In genomic region chr1:183344886-183345816, GRCm38 (mm10) we compare ENCODE assay signal across 8 mouse cellular contexts. TPM values are rescaled to one million over a fixed set of nuclear protein-coding genes. Genes with fewer than 3 reads are reported as not detected.
DNase-seq lines count a peak whose midpoint lies in the region; ATAC-seq lines count a peak whose summit lies in the region.

No protein-coding gene starts in this region.

- H3K27me3 ChIP-seq in hindbrain, embryonic 14.5 days (ENCODE audit: control insufficient read depth, insufficient read depth, low read length) = no peaks in the 10 kb centered on the region

- peaks cover 46% of the 10 kb centered on the region for H3K36me3 ChIP-seq in hindbrain, embryonic 14.5 days (replicated peaks; ENCODE audit: control insufficient read depth, insufficient read depth)

- peak overlapping the region; percentile 100 for H3K4me3 ChIP-seq in hindbrain, embryonic 14.5 days (replicated peaks; ENCODE audit: low read length)

- under 1% methylated on average over 72 of the region's 72 CpGs for WGBS in hindbrain, embryonic 14.5 days

- no peaks in the 10 kb centered on the region for H3K9me3 ChIP-seq in hindbrain, embryonic 14.5 days (ENCODE audit: control insufficient read depth, low read length)

- H3K27ac ChIP-seq in hindbrain, embryonic 14.5 days = peak overlapping the region; percentile 75

- H3K4me2 ChIP-seq in hindbrain, embryonic 14.5 days (replicated peaks) = peak overlapping the region; percentile 91

- peaks cover 17% of the 10 kb centered on the region; the same call in 1 of the 2 replicates for H3K4me1 ChIP-seq in hindbrain, embryonic 14.5 days (replicated peaks; ENCODE audit: control insufficient read depth, insufficient read depth, low read length)

- peak; percentile 65 for DNase-seq in WW6 (ENCODE audit: low read depth, low spot score)
- DNase-seq in cerebellum, postnatal 36 days = peak; percentile 83 to 84
- DNase-seq in frontal cortex, postnatal 36 days (ENCODE audit: low spot score in 2 of 2) = peak; percentile 82 to 87
- peak; percentile 91 for DNase-seq in hindbrain, embryonic 14.5 days (ENCODE audit: low spot score)
- DNase-seq in left cerebral cortex, adult 11 months (ENCODE audit: low spot score) = peak; percentile 73
- DNase-seq in lung, postnatal 36 days = peak; percentile 93
- DNase-seq in retina, embryonic 14.5 days (ENCODE audit: low spot score) = peak; percentile 86
- peak; percentile 86 to 90 for DNase-seq in thymus, postnatal 36 days

- ATAC-seq in hindbrain, embryonic 14.5 days (ENCODE audit: low FRiP score) = peak; percentile 98

- peak overlapping the region; percentile 96 for H3K9ac ChIP-seq in hindbrain, embryonic 14.5 days

RNA-seq across cellular contexts. Expression of gene Mia3, which starts 24.2 kb away (rescaled TPM):
- polyA plus RNA-seq in hindbrain, embryonic 14.5 days (2014; fragmentation: Nextera tagmentation; extraction: Ambion mirVana) = 114 and 134 TPM in 2 replicates

RNA-seq across cellular contexts. Expression of gene Taf1a, which starts 43.6 kb away (rescaled TPM):
- polyA plus RNA-seq in hindbrain, embryonic 14.5 days (2014; fragmentation: Nextera tagmentation; extraction: Ambion mirVana) = 11.8 and 13.3 TPM in 2 replicates

RNA-seq across cellular contexts. Expression of gene Brox, which starts 48.1 kb away (rescaled TPM):
- 115 and 125 TPM in 2 replicates for polyA plus RNA-seq in hindbrain, embryonic 14.5 days (2014; fragmentation: Nextera tagmentation; extraction: Ambion mirVana)

RNA-seq across cellular contexts. Expression of gene Aida, which starts 48.8 kb away (rescaled TPM):
- 36.2 and 38.7 TPM in 2 replicates for polyA plus RNA-seq in hindbrain, embryonic 14.5 days (2014; fragmentation: Nextera tagmentation; extraction: Ambion mirVana)

Comparison
In these comparisons a context has a peak if more than half of its experiments do, and no peak if none do; other contexts are left out.
1. Peak in every context shown above with its lines: DNase-seq, ATAC-seq, H3K4me3 ChIP-seq and H3K27ac ChIP-seq.